Mouse (Mus musculus) small intestine, adult 2 months (tissue): ENCODE results near the gene 2210011C24Rik.

ENCODE experiments used
- CTCF ChIP-seq: fragments of 200-500 bp; IDR thresholded peaks from 2 replicates; pipeline ENCODE4 v1.5.1; 2012; ENCODE audit warnings: low read depth, mild to moderate bottlenecking, control low read depth, inconsistent platforms, low read length, moderate library complexity, mixed read lengths; ENCODE audit not compliant: insufficient replicate concordance, insufficient read length; ENCODE audit errors: extremely low read depth
- POLR2A ChIP-seq: fragments of 200-500 bp; IDR thresholded peaks from 2 replicates; pipeline ENCODE4 v1.6.1; 2012; ENCODE audit warnings: low read depth, mild to moderate bottlenecking, control low read depth, inconsistent platforms, low read length, moderate library complexity

- no peak for TF ChIP-seq POLR2A
- TF ChIP-seq CTCF, result no peak
Observed at GRCm38 (mm10) chr8:83994030-83994429, 17.9 kb downstream of the 2210011C24Rik start.
